Mouse (Mus musculus): ENCODE data around the gene Smg5. TPM values are rescaled to one million over a fixed set of nuclear protein-coding genes. Genes with fewer than 3 reads are reported as not detected.

Gene Smg5
- polyA plus RNA-seq, 1 experiment: 39.8 TPM

DNA sequence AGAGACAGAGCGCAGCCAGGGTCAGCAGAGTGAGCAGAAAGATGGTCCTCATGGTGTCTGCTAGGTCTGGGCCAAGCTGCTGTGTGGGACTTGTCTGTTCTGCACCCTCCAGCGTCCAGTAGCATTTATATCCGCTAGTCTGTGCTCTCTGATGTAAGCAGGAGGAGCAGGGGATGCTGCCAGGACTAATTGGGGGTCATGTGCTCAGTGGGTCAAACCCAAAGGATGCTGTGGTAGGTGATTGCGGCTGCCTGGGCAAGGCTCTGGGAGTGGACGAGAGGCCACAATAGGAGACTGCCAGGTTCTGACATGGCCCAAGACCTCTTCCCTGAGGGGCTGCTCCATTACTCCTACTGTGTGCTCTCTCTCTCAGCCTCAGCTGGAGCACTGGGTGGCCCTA lies 48.3 kb downstream of the Smg5 start, which contains the start of gene Bglap:
Gene Bglap (minus strand): TSS at position 101 of the 400 bp plus-strand sequence.
- H3K9me3 ChIP-seq: no peaks in the 10 kb centered on the region; the same call in 1 of the 2 replicates
- no peak for TF ChIP-seq FLI1 (IDR thresholded peaks at IDR 0.05; ENCODE audit: low read length)
- TF ChIP-seq GATA1 (IDR thresholded peaks at IDR 0.05; ENCODE audit: borderline replicate concordance, low read length): no peak
- no peaks in the 10 kb centered on the region for H3K36me3 ChIP-seq (replicated peaks; ENCODE audit: low read length)
- no peak within 1 kb of the TSS for H3K4me3 ChIP-seq (replicated peaks)
- H3K4me1 ChIP-seq: peaks cover 6% of the 10 kb centered on the region
- peaks cover 7% of the 10 kb centered on the region for H3K27me3 ChIP-seq (replicated peaks)

DNA sequence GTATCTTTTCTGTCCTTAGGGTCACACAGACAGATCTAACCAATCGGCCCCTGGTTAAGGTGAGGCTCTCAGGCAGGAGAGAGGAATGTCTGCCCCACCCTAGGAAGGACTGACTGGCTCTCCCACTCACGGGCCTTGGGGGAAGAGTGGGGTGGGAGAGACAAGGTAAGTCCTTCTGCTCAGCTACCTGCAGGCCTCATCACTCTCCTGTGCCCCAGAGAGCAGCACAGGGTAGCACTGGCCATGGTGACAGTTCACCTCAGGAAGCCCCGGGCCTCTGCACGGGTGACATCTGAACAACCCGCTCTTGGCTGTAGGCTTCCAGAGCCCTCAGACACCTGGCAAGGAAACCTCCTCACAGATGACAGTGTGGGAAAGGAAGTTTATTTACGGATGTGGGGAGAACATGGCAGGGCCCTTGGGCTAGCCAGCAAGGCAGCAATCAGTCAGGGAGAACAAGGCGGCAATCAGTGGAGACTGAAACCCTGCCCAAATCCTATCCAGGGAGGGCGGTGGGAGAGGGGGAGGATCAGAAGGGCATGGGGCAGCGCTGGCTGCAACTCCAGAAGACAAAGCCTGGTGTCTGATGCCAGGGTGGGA lies 57.8 kb downstream of the Smg5 start:
- TF ChIP-seq GATA1 (IDR thresholded peaks at IDR 0.05; ENCODE audit: borderline replicate concordance, low read length): no peak
- Histone ChIP-seq H3K27me3 (replicated peaks) (peaks cover 3% of the 10 kb centered on the region), H3K4me3 (replicated peaks) (no peak overlapping the region), H3K9me3 (peaks cover 4% of the 10 kb centered on the region; the same call in 1 of the 2 replicates), H3K4me1 (peaks cover 13% of the 10 kb centered on the region; the same call in 1 of the 2 replicates), H3K36me3 (replicated peaks; ENCODE audit: low read length) (peaks cover 52% of the 10 kb centered on the region)

DNA sequence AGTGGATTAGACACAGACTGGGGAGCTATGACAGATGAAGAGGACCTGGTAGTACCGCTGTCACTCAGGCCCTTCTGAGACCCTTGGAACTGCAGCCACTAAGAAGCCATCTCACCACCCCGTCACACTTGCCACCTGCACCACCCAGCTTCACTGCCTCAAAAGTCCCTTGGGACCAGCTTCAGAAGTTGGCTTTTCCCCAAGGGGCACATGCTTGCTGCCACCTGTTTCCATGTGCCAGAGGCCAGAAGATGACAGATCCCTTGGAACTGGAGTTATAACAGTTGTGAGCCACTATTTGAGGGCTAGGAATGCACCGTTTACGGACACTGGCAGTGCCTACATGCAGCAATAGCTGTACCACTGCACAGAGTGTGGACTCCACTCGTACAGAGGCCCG lies 59.2 kb downstream of the Smg5 start:
- H3K36me3 ChIP-seq (replicated peaks; ENCODE audit: low read length): peaks cover 59% of the 10 kb centered on the region
- H3K9me3 ChIP-seq: peaks cover 2% of the 10 kb centered on the region; the same call in 1 of the 2 replicates
- peaks cover 13% of the 10 kb centered on the region; the same call in 1 of the 2 replicates for H3K4me1 ChIP-seq
- H3K4me3 ChIP-seq (replicated peaks): no peak overlapping the region
- H3K27me3 ChIP-seq (replicated peaks): no peaks in the 10 kb centered on the region
- TF ChIP-seq GATA1 (IDR thresholded peaks at IDR 0.05; ENCODE audit: borderline replicate concordance, low read length) (no peak), FLI1 (IDR thresholded peaks at IDR 0.05; ENCODE audit: low read length) (no peak)

DNA sequence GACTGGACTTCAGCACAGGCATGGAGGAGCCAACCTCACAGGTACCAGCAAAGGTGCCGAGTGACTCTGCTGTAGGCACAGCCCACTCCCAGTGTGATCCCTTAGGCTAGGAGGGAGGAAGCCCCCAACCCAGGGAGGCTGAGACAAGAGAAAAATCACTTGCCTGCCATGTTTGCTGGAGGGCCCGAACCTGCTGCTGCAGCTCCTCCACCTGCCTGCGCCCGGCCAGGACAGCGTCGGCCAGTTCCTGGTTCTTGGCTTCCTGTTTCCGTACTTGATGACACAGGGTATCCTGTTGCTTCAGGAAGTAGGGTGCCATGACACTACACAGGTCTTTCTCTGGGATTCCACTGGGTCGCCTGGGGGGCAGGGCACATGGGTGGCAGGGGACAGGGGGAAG lies 59.7 kb downstream of the Smg5 start:
- Histone ChIP-seq H3K4me1 (peaks cover 13% of the 10 kb centered on the region; the same call in 1 of the 2 replicates), H3K36me3 (replicated peaks; ENCODE audit: low read length) (peaks cover 59% of the 10 kb centered on the region), H3K27me3 (replicated peaks) (no peaks in the 10 kb centered on the region), H3K9me3 (peaks cover 3% of the 10 kb centered on the region; the same call in 1 of the 2 replicates), H3K4me3 (replicated peaks) (no peak overlapping the region)
- TF ChIP-seq FLI1 (IDR thresholded peaks at IDR 0.05; ENCODE audit: low read length): no peak
- TF ChIP-seq GATA1 (IDR thresholded peaks at IDR 0.05; ENCODE audit: borderline replicate concordance, low read length): no peak

DNA sequence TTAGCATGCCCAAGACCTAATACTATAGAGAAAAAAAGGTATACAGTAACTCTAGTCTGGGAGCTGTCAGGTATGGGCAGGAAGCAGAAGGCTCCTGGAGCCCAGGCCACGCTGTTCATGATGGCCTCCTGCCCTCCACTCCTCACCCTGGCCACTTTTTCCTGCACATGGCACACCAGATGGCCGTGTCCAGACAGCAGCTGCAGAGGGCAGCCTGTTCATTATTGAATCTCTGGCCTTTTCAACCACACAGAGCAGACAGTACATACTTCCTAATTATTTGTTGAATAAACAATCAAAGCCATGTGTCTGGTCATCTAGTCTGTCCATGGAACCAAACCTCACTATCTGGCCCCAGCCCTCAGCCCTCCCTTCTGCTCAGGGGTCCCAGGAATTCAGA lies 62.6 kb downstream of the Smg5 start:
- Histone ChIP-seq H3K27me3 (replicated peaks) (no peaks in the 10 kb centered on the region), H3K4me3 (replicated peaks) (no peak overlapping the region), H3K4me1 (peaks cover 16% of the 10 kb centered on the region; the same call in 1 of the 2 replicates), H3K36me3 (replicated peaks; ENCODE audit: low read length) (peaks cover 79% of the 10 kb centered on the region), H3K9me3 (peaks cover 3% of the 10 kb centered on the region; the same call in 1 of the 2 replicates)
- TF ChIP-seq FLI1 (IDR thresholded peaks at IDR 0.05; ENCODE audit: low read length) (no peak), GATA1 (IDR thresholded peaks at IDR 0.05; ENCODE audit: borderline replicate concordance, low read length) (no peak)

DNA sequence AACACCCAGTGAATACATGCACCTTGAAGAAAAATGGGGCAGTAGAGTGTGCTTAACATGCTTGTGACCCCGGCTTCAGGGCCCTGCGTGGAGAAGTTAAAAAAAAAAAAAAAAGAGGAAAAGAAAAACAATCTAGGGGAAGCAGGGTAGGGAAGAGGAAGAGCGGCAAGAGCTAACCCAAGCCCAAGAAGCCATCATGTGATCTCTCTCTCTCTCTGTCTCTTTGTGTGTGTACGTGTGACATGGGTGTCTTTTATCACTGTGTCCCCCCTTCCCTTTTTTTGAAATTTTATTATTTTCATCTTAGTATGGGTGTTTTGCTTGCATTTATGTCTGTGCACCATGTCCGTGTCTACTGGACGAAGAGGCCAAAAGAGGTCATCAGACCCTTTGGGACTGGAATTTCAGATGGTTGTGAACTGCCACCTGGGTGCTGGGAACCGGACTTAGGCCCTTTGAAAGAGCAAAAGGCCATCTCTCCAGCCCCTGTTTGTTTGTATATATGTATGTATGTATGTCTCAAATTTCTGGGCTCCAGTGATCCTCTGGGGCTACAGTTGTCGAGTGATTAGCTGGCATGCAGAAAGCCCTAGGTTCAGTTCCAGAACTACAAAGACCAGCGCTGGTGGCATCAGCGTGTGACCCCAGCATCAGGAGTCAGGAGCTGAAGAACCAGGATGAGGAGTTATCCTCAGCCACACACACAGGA lies 67.6 kb downstream of the Smg5 start:
- Histone ChIP-seq H3K4me3 (replicated peaks) (no peak overlapping the region), H3K27me3 (replicated peaks) (no peaks in the 10 kb centered on the region), H3K9me3 (peaks cover 3% of the 10 kb centered on the region; the same call in 1 of the 2 replicates), H3K36me3 (replicated peaks; ENCODE audit: low read length) (peaks cover 44% of the 10 kb centered on the region), H3K4me1 (peaks cover 31% of the 10 kb centered on the region)
- no peak for TF ChIP-seq GATA1 (IDR thresholded peaks at IDR 0.05; ENCODE audit: borderline replicate concordance, low read length)
- TF ChIP-seq FLI1 (IDR thresholded peaks at IDR 0.05; ENCODE audit: low read length): no peak

DNA sequence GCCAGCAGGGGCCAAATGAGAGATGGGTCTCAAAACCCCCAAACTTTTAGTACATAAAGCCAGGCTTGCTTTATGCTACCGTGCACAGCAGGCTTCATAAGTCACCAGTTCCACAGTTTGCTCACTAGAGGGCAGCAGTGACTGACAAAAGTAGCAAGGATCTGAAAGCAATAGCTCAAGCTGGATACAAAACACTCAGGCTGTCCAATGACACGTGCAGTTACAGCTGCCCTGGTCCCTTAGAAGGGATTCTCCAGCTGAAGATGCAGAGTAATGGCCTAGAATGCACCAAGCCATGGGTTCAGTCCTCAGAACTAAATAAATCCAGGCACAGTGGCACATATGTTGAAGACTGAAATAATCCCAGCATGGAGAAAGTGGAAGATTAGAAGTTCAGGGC lies 71.0 kb downstream of the Smg5 start:
- Histone ChIP-seq H3K36me3 (replicated peaks; ENCODE audit: low read length) (peaks cover 32% of the 10 kb centered on the region), H3K4me3 (replicated peaks) (peak overlapping the region; percentile 69), H3K4me1 (peaks cover 55% of the 10 kb centered on the region), H3K27me3 (replicated peaks) (no peaks in the 10 kb centered on the region), H3K9me3 (no peaks in the 10 kb centered on the region)
- TF ChIP-seq GATA1 (IDR thresholded peaks at IDR 0.05; ENCODE audit: borderline replicate concordance, low read length): no peak
- TF ChIP-seq FLI1 (IDR thresholded peaks at IDR 0.05; ENCODE audit: low read length): no peak

DNA sequence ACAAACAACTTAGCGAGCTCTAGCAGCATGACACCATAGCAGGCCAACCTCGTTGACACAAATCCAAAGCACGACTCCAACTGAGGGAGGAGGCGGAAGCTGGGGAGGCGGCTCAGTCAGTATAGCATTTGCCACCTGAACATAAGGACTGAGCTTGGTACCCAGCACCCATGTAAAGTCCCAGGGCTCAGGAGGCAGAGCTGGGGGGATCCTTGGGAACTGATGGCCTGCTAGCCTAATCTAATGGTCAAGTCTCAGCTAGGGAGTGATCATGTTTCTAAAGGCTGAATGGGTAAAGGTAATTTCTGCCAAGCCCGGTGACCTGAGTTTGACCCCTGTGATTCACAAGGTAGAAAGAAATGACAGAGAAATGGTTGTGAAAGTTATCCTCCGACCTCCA lies 71.5 kb downstream of the Smg5 start:
- H3K4me1 ChIP-seq: peaks cover 57% of the 10 kb centered on the region
- H3K9me3 ChIP-seq: no peaks in the 10 kb centered on the region
- peak overlapping the region; percentile 7 for H3K4me3 ChIP-seq (replicated peaks)
- H3K27me3 ChIP-seq (replicated peaks): no peaks in the 10 kb centered on the region
- no peak for TF ChIP-seq FLI1 (IDR thresholded peaks at IDR 0.05; ENCODE audit: low read length)
- no peak for TF ChIP-seq GATA1 (IDR thresholded peaks at IDR 0.05; ENCODE audit: borderline replicate concordance, low read length)
- peaks cover 32% of the 10 kb centered on the region for H3K36me3 ChIP-seq (replicated peaks; ENCODE audit: low read length)

DNA sequence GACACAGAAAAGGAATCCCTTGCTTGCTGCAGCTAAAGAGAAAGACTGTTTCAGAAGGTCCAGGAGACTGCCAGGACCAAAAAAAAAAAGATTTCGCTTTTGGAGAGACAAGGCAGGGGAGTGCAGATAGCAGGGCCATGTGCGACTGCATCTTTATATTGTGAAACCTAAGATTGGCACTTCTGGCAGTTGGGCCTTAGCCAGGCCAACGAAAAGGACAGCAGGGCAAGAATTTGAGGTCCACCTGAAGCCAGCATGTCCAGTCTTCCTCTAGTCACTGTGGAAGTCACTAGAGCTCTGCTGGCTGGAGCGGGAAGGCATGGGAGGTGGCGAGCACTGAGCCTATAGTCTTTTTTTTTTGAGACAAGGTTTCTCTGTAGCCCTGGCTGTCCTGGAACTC lies 72.9 kb downstream of the Smg5 start:
- TF ChIP-seq FLI1 (IDR thresholded peaks at IDR 0.05; ENCODE audit: low read length) (no peak), GATA1 (IDR thresholded peaks at IDR 0.05; ENCODE audit: borderline replicate concordance, low read length) (no peak)
- Histone ChIP-seq H3K4me1 (peaks cover 66% of the 10 kb centered on the region), H3K9me3 (no peaks in the 10 kb centered on the region), H3K36me3 (replicated peaks; ENCODE audit: low read length) (peaks cover 33% of the 10 kb centered on the region), H3K4me3 (replicated peaks) (peak overlapping the region; percentile 85), H3K27me3 (replicated peaks) (no peaks in the 10 kb centered on the region)

Data from megakaryocyte, embryonic 14.5 days (primary cell).